Mouse (Mus musculus) myocyte (in vitro differentiated cells): ENCODE data around the gene Ift88.

Experiments used
- CEBPB ChIP-seq: IDR thresholded peaks from 2 replicates; pipeline ENCODE4 v1.6.1; 2011; ENCODE audit warnings: mild to moderate bottlenecking, moderate library complexity; ENCODE audit not compliant: poor library complexity, insufficient read depth, severe bottlenecking
- E2F4 ChIP-seq: IDR thresholded peaks from one replicate; pipeline ENCODE4 v1.6.1; 2011; ENCODE audit warnings: mild to moderate bottlenecking, control low read depth, moderate library complexity; ENCODE audit not compliant: insufficient read depth
- POLR2A ChIP-seq: IDR thresholded peaks from one replicate; pipeline ENCODE4 v1.6.1; 2011; ENCODE audit warnings: low read depth, mild to moderate bottlenecking, control low read depth, moderate library complexity; ENCODE audit not compliant: insufficient read length
- POLR2AphosphoS2 ChIP-seq: IDR thresholded peaks from one replicate; pipeline ENCODE4 v1.6.1; 2011; ENCODE audit warnings: low read depth, control low read depth; ENCODE audit not compliant: insufficient read length
- TCF12 ChIP-seq: IDR thresholded peaks from one replicate; pipeline ENCODE4 v1.6.1; 2011; ENCODE audit warnings: mild to moderate bottlenecking, control low read depth; ENCODE audit not compliant: poor library complexity, insufficient read depth, severe bottlenecking
- USF1 ChIP-seq: IDR thresholded peaks from one replicate; pipeline ENCODE4 v1.6.1; 2011; ENCODE audit warnings: low read depth, mild to moderate bottlenecking, control low read depth, moderate library complexity

- no peak for TF ChIP-seq POLR2A
- no peak for TF ChIP-seq USF1
- TF ChIP-seq CEBPB = no peak
- TF ChIP-seq TCF12 = no peak
- no peak for TF ChIP-seq E2F4
- TF ChIP-seq POLR2AphosphoS2 = no peak
Measured at GRCm38 (mm10) chr14:57385667-57386066, 38.2 kb upstream of the Ift88 start.
